Mouse (Mus musculus) kidney, embryonic 14.5 days (tissue): ENCODE measurements at regions not wholly inside any gene's neighbourhood (a gene's known extent, or its start where the extent isn't known, plus 50 kb on each side); places are given as distances from the start of the nearest gene placed in this dataset.

Experiments
- ATAC-seq: fragments of 200-750 bp; cut with Nextera tagmentation; 2 replicates; pipeline ENCODE4 v1.8.0; 2017; ENCODE audit warnings: moderate number of reproducible peaks, mild to moderate bottlenecking, moderate TSS enrichment, moderate library complexity; ENCODE audit not compliant: low FRiP score, low TSS enrichment
- H3K27ac ChIP-seq: fragments of 300-500 bp; sonication (generic); 2 replicates; pipeline ENCODE4 v1.5.1; 2014; ENCODE audit warnings: low read depth, mild to moderate bottlenecking, low read length, moderate library complexity, mixed read lengths
- H3K27me3 ChIP-seq: fragments of 300-500 bp; sonication (generic); 2 replicates; pipeline ENCODE4 v1.6.1; 2014; ENCODE audit warnings: mild to moderate bottlenecking, low read length; ENCODE audit not compliant: control insufficient read depth, insufficient read depth
- H3K36me3 ChIP-seq: fragments of 300-500 bp; sonication (generic); 2 replicates; pipeline ENCODE4 v1.6.1; 2014; ENCODE audit warnings: low read length, mixed read lengths; ENCODE audit not compliant: control insufficient read depth, insufficient read depth
- H3K4me1 ChIP-seq: fragments of 300-500 bp; sonication (generic); 2 replicates; pipeline ENCODE4 v1.6.1; 2014; ENCODE audit warnings: low read length, mixed read lengths; ENCODE audit not compliant: control insufficient read depth, insufficient read depth
- H3K4me2 ChIP-seq: fragments of 300-500 bp; sonication (generic); replicated peaks from 2 replicates; pipeline ENCODE4 v1.6.1; 2014; ENCODE audit warnings: low read depth, mild to moderate bottlenecking, low read length
- H3K4me3 ChIP-seq: fragments of 300-500 bp; sonication (generic); 2 replicates; pipeline ENCODE4 v1.5.1; 2014; ENCODE audit warnings: mild to moderate bottlenecking, low read length
- H3K9ac ChIP-seq: fragments of 300-500 bp; sonication (generic); 2 replicates; pipeline ENCODE4 v1.6.1; 2014; ENCODE audit warnings: low read depth, mild to moderate bottlenecking, low read length, moderate library complexity
- H3K9me3 ChIP-seq: fragments of 300-500 bp; sonication (generic); 2 replicates; pipeline ENCODE4 v1.6.1; 2016; ENCODE audit warnings: low read length; ENCODE audit not compliant: control insufficient read depth
- WGBS: fragments of 180-500 bp; shearing (Covaris S2); extraction: QIAGEN DNeasy Blood & Tissue Kit; methylation state at CpG from one replicate; pipeline ENCODE4 v1.1.7; 2014; 5-methylcytosine and 5-hydroxymethylcytosine counted together

DNA sequence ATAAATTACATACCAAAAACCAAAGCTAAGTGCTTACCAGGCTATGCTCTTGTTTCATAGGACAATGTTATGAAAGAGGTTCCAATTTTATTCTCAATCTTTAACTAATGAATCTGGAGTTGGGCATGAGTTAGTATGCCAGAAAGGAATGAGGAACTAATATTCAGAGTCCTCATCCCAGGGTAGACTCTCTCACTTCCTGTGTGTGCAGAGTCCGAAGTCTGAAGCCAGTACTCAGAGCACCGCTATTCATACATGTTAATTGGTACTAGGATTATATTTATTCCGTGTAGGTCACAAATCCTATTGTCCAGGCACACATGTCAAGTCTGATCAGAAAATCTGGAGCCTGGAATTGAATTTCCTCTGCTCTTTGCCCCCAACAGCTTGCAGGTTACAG, 2858.7 kb upstream of the 5930422O12Rik start:
- Histone ChIP-seq H3K9me3 (no peaks in the 10 kb centered on the region), H3K36me3 (no peaks in the 10 kb centered on the region), H3K4me1 (no peaks in the 10 kb centered on the region), H3K4me2 (no peak overlapping the region), H3K9ac (no peak overlapping the region), H3K27ac (no peak overlapping the region), H3K27me3 (no peaks in the 10 kb centered on the region), H3K4me3 (no peak overlapping the region)
- no peak for ATAC-seq
- 72% methylated on average over 3 of the region's 3 CpGs for WGBS

DNA sequence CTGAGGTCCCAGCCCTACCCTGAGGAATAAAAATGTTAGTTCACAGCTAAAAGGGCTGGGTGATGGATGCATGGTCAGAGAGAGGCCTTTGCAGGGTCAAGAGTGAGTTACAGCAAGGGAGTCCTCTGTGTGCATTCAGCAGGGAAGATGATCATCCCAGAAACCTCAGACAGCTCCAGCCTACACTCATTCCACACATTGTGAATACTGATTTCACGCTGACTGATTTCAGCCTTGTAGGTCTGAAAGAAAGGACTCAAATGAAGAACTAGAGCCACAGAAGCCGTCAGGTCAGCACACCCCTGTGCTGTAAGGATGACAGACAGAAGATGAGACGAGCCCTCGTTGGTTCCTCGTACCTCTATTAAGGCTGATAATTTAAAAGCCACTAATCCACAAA, 2858.0 kb upstream of the 5930422O12Rik start:
- H3K9me3 ChIP-seq, result no peaks in the 10 kb centered on the region
- no peaks in the 10 kb centered on the region for H3K27me3 ChIP-seq
- no peak overlapping the region for H3K4me3 ChIP-seq
- 33% methylated on average over 5 of the region's 5 CpGs for WGBS
- H3K27ac ChIP-seq, result no peak overlapping the region
- no peak overlapping the region for H3K9ac ChIP-seq
- no peaks in the 10 kb centered on the region for H3K4me1 ChIP-seq
- no peak for ATAC-seq
- no peaks in the 10 kb centered on the region for H3K36me3 ChIP-seq
- no peak overlapping the region for H3K4me2 ChIP-seq

GRCm38 (mm10) chr8:30587508-30587907, 2841.0 kb upstream of the 5930422O12Rik start:
- Histone ChIP-seq H3K27me3 (no peaks in the 10 kb centered on the region), H3K4me2 (no peak overlapping the region), H3K4me1 (no peaks in the 10 kb centered on the region), H3K9me3 (no peaks in the 10 kb centered on the region), H3K9ac (no peak overlapping the region), H3K36me3 (no peaks in the 10 kb centered on the region), H3K27ac (no peak overlapping the region), H3K4me3 (no peak overlapping the region)
- WGBS, result 69% methylated on average over 5 of the region's 5 CpGs
- ATAC-seq, result no peak; the same call in 1 of the 2 replicates

DNA sequence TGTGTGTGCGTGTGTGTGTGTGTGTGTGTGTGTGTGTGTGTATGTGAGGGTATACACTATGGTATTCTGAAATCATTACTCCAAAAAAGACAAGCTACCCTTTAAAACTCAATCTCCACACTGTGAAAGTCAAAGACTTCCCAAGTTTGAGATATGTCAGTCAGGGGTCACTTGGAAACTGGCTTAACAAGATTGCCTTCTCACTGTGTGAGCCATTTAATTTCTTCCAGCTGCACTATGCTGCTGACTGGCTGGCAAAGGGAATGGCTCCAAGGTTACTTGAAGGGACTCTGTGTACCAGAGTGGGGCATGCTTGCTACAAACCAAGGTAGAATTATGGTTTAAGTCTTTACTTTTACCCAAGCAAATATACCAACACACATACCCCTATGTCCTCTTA, 2826.1 kb upstream of the 5930422O12Rik start:
- Histone ChIP-seq H3K4me3 (no peak overlapping the region), H3K9me3 (no peaks in the 10 kb centered on the region), H3K27ac (no peak overlapping the region), H3K9ac (no peak overlapping the region), H3K36me3 (no peaks in the 10 kb centered on the region), H3K4me1 (no peaks in the 10 kb centered on the region), H3K27me3 (no peaks in the 10 kb centered on the region), H3K4me2 (no peak overlapping the region)
- WGBS, result no CpG with 5 or more reads among the region's 1 CpGs
- ATAC-seq, result no peak

DNA sequence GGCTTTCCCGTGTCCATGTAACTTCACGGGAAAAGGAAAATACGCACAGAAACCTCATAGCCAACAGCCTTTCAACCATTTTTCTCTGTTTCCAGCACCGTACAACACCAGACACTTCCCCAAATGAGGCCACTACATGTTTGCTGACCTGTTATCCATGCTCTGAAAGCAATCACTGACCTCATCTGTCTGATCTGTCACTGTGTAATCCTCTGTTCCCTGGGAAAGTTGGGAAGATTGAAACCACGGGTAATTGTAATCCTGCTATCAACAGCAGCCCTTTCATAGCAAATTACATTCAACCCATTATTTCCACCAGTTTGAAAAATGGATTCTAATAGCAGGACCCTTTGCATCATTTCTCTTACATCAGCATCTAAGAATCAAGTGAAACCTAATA, 2798.2 kb upstream of the 5930422O12Rik start:
- Histone ChIP-seq H3K36me3 (no peaks in the 10 kb centered on the region), H3K27ac (no peak overlapping the region), H3K27me3 (no peaks in the 10 kb centered on the region), H3K9me3 (no peaks in the 10 kb centered on the region), H3K9ac (no peak overlapping the region), H3K4me2 (no peak overlapping the region), H3K4me1 (no peaks in the 10 kb centered on the region), H3K4me3 (no peak overlapping the region)
- no peak for ATAC-seq
- 84% methylated on average over 5 of the region's 5 CpGs for WGBS

- Histone ChIP-seq H3K9ac (no peak overlapping the region), H3K27ac (no peak overlapping the region), H3K4me3 (no peak overlapping the region), H3K4me1 (no peaks in the 10 kb centered on the region), H3K9me3 (no peaks in the 10 kb centered on the region), H3K27me3 (no peaks in the 10 kb centered on the region), H3K4me2 (no peak overlapping the region), H3K36me3 (no peaks in the 10 kb centered on the region)
- no peak for ATAC-seq
- 91% methylated on average over 2 of the region's 2 CpGs for WGBS
Measured at GRCm38 (mm10) chr8:30636791-30637190, 2791.7 kb upstream of the 5930422O12Rik start.

- no peak for ATAC-seq
- Histone ChIP-seq H3K9ac (no peak overlapping the region), H3K4me2 (no peak overlapping the region), H3K9me3 (no peaks in the 10 kb centered on the region), H3K27me3 (no peaks in the 10 kb centered on the region; the same call in 1 of the 2 replicates), H3K27ac (no peak overlapping the region), H3K36me3 (no peaks in the 10 kb centered on the region), H3K4me3 (no peak overlapping the region), H3K4me1 (no peaks in the 10 kb centered on the region)
- WGBS, result 67% methylated on average over 3 of the region's 3 CpGs
Measured at GRCm38 (mm10) chr8:30642866-30643690, 2785.4 kb upstream of the 5930422O12Rik start.

DNA sequence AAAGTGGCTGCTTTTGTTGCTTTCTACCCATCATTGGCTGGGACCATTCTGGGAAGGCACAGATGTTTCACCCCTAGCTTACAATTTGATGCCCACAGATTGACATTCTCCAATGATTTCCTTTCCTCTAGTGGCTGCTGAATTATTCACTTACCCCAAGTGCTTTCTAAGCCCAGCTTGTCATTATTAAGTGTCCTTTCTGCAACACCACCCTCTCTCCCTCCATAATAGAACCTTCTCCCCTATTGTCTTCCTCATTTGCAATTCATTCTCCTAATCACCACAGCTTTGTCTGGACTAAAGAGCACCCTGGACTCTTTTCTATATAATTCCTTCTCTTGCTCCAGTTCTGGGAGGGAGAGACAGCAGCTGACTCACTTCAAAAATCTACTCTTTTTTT, 2780.0 kb upstream of the 5930422O12Rik start:
- Histone ChIP-seq H3K9me3 (no peaks in the 10 kb centered on the region), H3K9ac (no peak overlapping the region), H3K4me3 (no peak overlapping the region), H3K27ac (no peak overlapping the region), H3K4me1 (no peaks in the 10 kb centered on the region), H3K36me3 (no peaks in the 10 kb centered on the region), H3K27me3 (no peaks in the 10 kb centered on the region), H3K4me2 (no peak overlapping the region)
- ATAC-seq, result no peak

DNA sequence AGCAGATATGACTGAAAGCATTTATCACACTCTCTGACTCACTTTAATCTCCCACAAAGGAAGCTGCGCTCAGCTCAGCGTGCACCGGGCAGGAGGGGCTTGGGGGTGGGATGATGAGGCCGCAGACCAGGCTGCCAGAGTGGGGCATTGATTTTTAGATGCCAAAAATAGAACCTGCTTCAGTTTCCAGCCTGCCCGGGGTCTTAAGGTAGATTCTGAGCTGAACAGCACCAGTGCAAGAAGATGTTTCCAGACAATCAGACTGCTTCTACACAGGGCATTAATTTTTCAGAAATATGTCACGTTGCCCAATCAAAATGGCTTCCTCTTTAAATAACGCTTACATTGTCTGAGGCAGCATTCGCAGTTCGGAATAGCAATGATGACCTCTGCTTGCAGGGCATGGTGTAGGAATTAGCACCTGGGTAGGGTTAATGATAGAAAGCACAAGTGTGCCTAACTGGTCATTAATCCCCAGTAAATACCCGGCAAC, 2772.7 kb upstream of the 5930422O12Rik start:
- H3K4me3 ChIP-seq, result no peak overlapping the region
- H3K27me3 ChIP-seq, result no peaks in the 10 kb centered on the region
- no peak overlapping the region for H3K9ac ChIP-seq
- no peaks in the 10 kb centered on the region for H3K4me1 ChIP-seq
- no peaks in the 10 kb centered on the region for H3K9me3 ChIP-seq
- WGBS, result 75% methylated on average over 10 of the region's 10 CpGs
- H3K36me3 ChIP-seq, result no peaks in the 10 kb centered on the region
- H3K27ac ChIP-seq, result no peak overlapping the region
- no peak overlapping the region for H3K4me2 ChIP-seq
- no peak for ATAC-seq
